Mouse (Mus musculus): ENCODE measurements around the gene Lao1.

The Lao1 gene

GRCm38 (mm10) chr4:119014997-119015396 is 53.6 kb downstream of the Lao1 start:
- CTCF ChIA-PET: interaction anchor here (0.6 kb wide), 1 partner anchor 12 kb away, joined by 3 read pairs; no protein-coding TSS in a partner anchor

DNA sequence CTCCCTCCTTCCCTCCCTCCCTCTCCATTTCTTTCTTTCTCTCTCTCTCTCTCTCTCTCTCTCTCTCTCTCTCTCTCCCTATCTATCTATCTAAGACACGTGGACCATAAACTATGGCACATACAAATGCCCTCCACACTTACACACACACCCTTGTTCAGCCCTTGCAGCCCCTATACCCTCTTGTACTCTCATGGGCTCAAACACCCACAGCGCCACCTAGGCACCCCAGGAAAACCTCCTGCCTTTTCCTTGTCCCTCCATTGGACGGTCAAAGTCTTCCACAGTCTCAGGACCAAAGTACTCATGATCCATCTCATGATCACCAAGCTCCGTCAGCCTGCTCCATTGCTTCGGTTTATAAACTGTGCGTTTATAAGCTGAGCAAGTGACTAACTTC is 54.2 kb downstream of the Lao1 start:
- CTCF ChIA-PET: interaction anchor here (0.6 kb wide), 1 partner anchor 11 kb away, joined by 3 read pairs; no protein-coding TSS in a partner anchor

GRCm38 (mm10) chr4:119017078-119017477 is 55.7 kb downstream of the Lao1 start:
- CTCF ChIA-PET: no interaction called here

All from spleen, embryonic (tissue).